Mouse (Mus musculus): ENCODE data around the gene Zwilch. TPM values are rescaled to one million over a fixed set of nuclear protein-coding genes. Genes with fewer than 3 reads are reported as not detected.

Gene Zwilch
- total RNA-seq, 1 experiment = 99.2 TPM

DNA sequence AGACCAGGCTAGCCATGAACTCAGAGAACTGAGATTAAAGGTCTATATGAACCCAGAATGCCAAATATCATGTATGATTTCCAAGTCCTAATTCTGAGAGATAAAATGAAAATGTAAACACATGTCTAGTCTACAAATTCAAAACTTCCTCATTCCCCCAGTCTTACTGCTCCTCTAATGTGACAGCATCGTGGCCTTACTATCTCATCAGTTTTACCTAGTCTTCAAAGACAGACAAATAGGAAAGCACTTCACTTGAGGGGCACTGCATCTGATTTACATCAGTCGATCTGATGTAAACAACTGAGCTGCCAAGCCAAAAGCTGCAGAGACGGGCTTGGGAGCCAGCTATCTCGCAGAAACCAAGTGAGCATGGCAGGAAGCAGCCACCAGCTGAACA lies 43.2 kb upstream of the Zwilch start:
- H3K4me3 ChIP-seq (ENCODE audit: insufficient read depth in 1 of 2, low read depth in 1 of 2, low read length in 2 of 2, poor library complexity in 1 of 2, severe bottlenecking in 1 of 2) = no peak overlapping the region
- no peaks in the 10 kb centered on the region for H3K9me3 ChIP-seq (ENCODE audit: control insufficient read depth, insufficient read depth, low read depth, low read length)
- H3K9ac ChIP-seq (ENCODE audit: insufficient read depth, low read depth, low read length, poor library complexity, severe bottlenecking) = no peak overlapping the region
- peaks cover 7% of the 10 kb centered on the region; the same call in 1 of the 2 replicates for H3K36me3 ChIP-seq (ENCODE audit: control insufficient read depth, insufficient read depth, low read length, poor library complexity, severe bottlenecking)
- no peak for DNase-seq (ENCODE audit: low read depth, low spot score)
- in situ Hi-C loops (cut with MboI; ENCODE audit: low sequenced_read_pairs in 2 of 2, unreplicated experiment in 2 of 2) = no loop called here
- H3K27ac ChIP-seq (ENCODE audit: insufficient read depth, low read depth, low read length, poor library complexity, severe bottlenecking) = no peak overlapping the region
- H3K4me1 ChIP-seq (ENCODE audit: control insufficient read depth in 2 of 2, insufficient read depth in 2 of 2, low read length in 2 of 2, poor library complexity in 1 of 2) = peaks cover 7 to 11% of the 10 kb centered on the region in 2 experiments
- TF ChIP-seq ZNF384 (IDR thresholded peaks at IDR 0.05; ENCODE audit: low read depth, low read length) = no peak
- no peak for TF ChIP-seq ZC3H11A (IDR thresholded peaks at IDR 0.05; ENCODE audit: borderline replicate concordance, low read depth, low read length)
- TF ChIP-seq CHD2 (IDR thresholded peaks at IDR 0.05; ENCODE audit: low read depth, low read length) = no peak
- no peak for TF ChIP-seq MAFK (IDR thresholded peaks at IDR 0.05; ENCODE audit: insufficient read depth, low read depth, low read length)
- no peak for TF ChIP-seq HCFC1 (IDR thresholded peaks at IDR 0.05; ENCODE audit: borderline replicate concordance, insufficient read depth, low read length)

DNA sequence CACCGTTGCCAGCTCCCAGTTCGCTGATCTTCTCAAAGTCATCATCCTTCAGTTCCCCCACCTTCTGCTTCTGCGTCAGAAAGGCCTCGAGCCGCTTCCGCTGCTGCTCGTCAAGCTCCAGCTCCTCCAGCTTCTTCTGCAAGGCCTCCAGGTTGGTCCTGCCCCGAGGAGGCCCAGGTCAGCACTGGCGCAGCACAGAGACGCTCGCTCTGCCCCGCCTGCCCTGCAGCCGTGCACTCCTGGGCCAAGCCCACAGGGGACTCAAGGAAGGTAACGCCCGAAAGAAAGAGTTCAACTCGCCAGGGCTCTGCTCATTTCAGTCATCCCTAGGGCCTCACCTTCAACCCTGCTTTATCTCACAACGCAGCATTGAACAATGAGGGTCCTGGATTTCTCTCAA lies 41.5 kb upstream of the Zwilch start:
- H3K4me1 ChIP-seq (ENCODE audit: control insufficient read depth in 2 of 2, insufficient read depth in 2 of 2, low read length in 2 of 2, poor library complexity in 1 of 2) = peaks cover 0 to 9% of the 10 kb centered on the region in 2 experiments; a peak in 2 of 4 replicates
- in situ Hi-C loops (cut with MboI; ENCODE audit: low sequenced_read_pairs in 2 of 2, unreplicated experiment in 2 of 2) = no loop called here
- no peak overlapping the region for H3K27ac ChIP-seq (ENCODE audit: insufficient read depth, low read depth, low read length, poor library complexity, severe bottlenecking)
- H3K9me3 ChIP-seq (ENCODE audit: control insufficient read depth, insufficient read depth, low read depth, low read length) = no peaks in the 10 kb centered on the region
- peaks cover 14% of the 10 kb centered on the region; the same call in 1 of the 2 replicates for H3K36me3 ChIP-seq (ENCODE audit: control insufficient read depth, insufficient read depth, low read length, poor library complexity, severe bottlenecking)
- no peak for TF ChIP-seq MAFK (IDR thresholded peaks at IDR 0.05; ENCODE audit: insufficient read depth, low read depth, low read length)
- no peak for TF ChIP-seq ZNF384 (IDR thresholded peaks at IDR 0.05; ENCODE audit: low read depth, low read length)
- no peak for TF ChIP-seq HCFC1 (IDR thresholded peaks at IDR 0.05; ENCODE audit: borderline replicate concordance, insufficient read depth, low read length)
- no peak for TF ChIP-seq CHD2 (IDR thresholded peaks at IDR 0.05; ENCODE audit: low read depth, low read length)
- H3K4me3 ChIP-seq (ENCODE audit: insufficient read depth in 1 of 2, low read depth in 1 of 2, low read length in 2 of 2, poor library complexity in 1 of 2, severe bottlenecking in 1 of 2) = no peak overlapping the region
- DNase-seq (ENCODE audit: low read depth, low spot score) = no peak
- H3K9ac ChIP-seq (ENCODE audit: insufficient read depth, low read depth, low read length, poor library complexity, severe bottlenecking) = no peak overlapping the region

DNA sequence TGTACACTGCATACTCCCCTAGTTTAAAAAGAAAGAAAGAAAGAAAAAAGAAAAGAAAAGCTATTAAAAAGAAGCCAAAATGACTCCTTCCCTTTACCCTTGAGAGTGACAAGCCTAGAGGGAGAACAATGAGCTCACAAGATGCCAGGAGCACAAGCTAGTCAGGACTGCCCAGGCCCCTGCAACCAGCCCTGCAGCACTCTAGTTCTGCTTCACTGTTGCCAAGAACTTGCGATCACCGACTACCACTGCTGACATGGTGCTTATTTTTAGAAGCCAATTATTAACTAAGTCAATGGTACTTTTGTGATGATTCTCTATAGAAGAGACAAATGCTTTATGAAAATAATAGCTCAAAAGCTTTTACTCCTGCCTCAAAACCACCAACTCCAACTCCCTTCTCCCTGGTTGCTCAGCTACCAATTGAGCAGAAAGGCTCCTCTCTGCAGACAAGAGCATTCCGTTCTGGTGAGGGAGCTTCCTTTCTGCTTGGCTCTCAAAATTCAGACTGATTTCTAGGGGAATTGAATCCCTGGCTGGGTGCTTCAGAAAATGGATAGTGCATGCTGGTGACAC lies 34.7 kb upstream of the Zwilch start:
- no peak for TF ChIP-seq ZC3H11A (IDR thresholded peaks at IDR 0.05; ENCODE audit: borderline replicate concordance, low read depth, low read length)
- TF ChIP-seq HCFC1 (IDR thresholded peaks at IDR 0.05; ENCODE audit: borderline replicate concordance, insufficient read depth, low read length) = no peak

DNA sequence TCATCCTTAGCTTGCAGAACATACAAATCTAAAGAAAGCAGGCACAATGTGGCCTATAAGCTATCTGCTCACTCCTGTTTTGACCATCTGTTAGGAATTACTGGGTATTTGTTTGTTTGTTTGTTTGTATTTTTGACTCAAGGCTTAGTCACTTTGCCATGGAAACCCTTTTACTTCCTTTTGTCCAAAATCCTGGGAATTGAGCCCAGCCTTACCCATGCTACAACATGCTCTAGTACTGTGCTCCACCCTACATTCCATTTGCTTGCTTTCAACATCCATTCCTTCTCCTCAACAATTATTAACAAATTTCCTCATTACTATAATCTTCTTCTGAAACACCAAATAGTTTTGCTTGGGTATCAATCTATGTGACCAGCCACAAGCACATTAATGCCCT lies 30.0 kb upstream of the Zwilch start:
- Histone ChIP-seq H3K4me1 (ENCODE audit: control insufficient read depth in 2 of 2, insufficient read depth in 2 of 2, low read length in 2 of 2, poor library complexity in 1 of 2) (peaks cover 12 to 24% of the 10 kb centered on the region in 2 experiments), H3K9ac (ENCODE audit: insufficient read depth, low read depth, low read length, poor library complexity, severe bottlenecking) (no peak overlapping the region), H3K9me3 (ENCODE audit: control insufficient read depth, insufficient read depth, low read depth, low read length) (no peaks in the 10 kb centered on the region), H3K4me3 (ENCODE audit: insufficient read depth in 1 of 2, low read depth in 1 of 2, low read length in 2 of 2, poor library complexity in 1 of 2, severe bottlenecking in 1 of 2) (no peak overlapping the region), H3K27ac (ENCODE audit: insufficient read depth, low read depth, low read length, poor library complexity, severe bottlenecking) (no peak overlapping the region), H3K36me3 (ENCODE audit: control insufficient read depth, insufficient read depth, low read length, poor library complexity, severe bottlenecking) (no peaks in the 10 kb centered on the region; the same call in 1 of the 2 replicates)
- no peak for DNase-seq (ENCODE audit: low read depth, low spot score)
- TF ChIP-seq ZC3H11A (IDR thresholded peaks at IDR 0.05; ENCODE audit: borderline replicate concordance, low read depth, low read length) = no peak
- no peak for TF ChIP-seq CHD2 (IDR thresholded peaks at IDR 0.05; ENCODE audit: low read depth, low read length)
- TF ChIP-seq ZNF384 (IDR thresholded peaks at IDR 0.05; ENCODE audit: low read depth, low read length) = no peak
- TF ChIP-seq MAFK (IDR thresholded peaks at IDR 0.05; ENCODE audit: insufficient read depth, low read depth, low read length) = no peak
- no peak for TF ChIP-seq HCFC1 (IDR thresholded peaks at IDR 0.05; ENCODE audit: borderline replicate concordance, insufficient read depth, low read length)
- in situ Hi-C loops (cut with MboI; ENCODE audit: low sequenced_read_pairs in 2 of 2, unreplicated experiment in 2 of 2) = no loop called here

More for the DNA sequence above, 34.7 kb upstream of the Zwilch start:
- H3K27ac ChIP-seq (ENCODE audit: insufficient read depth, low read depth, low read length, poor library complexity, severe bottlenecking) = no peak overlapping the region
- no peak overlapping the region for H3K9ac ChIP-seq (ENCODE audit: insufficient read depth, low read depth, low read length, poor library complexity, severe bottlenecking)
- in situ Hi-C loops (cut with MboI; ENCODE audit: low sequenced_read_pairs in 2 of 2, unreplicated experiment in 2 of 2) = no loop called here
- H3K4me3 ChIP-seq (ENCODE audit: insufficient read depth in 1 of 2, low read depth in 1 of 2, low read length in 2 of 2, poor library complexity in 1 of 2, severe bottlenecking in 1 of 2) = no peak overlapping the region
- H3K4me1 ChIP-seq (ENCODE audit: control insufficient read depth in 2 of 2, insufficient read depth in 2 of 2, low read length in 2 of 2, poor library complexity in 1 of 2) = no peaks in the 10 kb centered on the region
- H3K9me3 ChIP-seq (ENCODE audit: control insufficient read depth, insufficient read depth, low read depth, low read length) = no peaks in the 10 kb centered on the region
- H3K36me3 ChIP-seq (ENCODE audit: control insufficient read depth, insufficient read depth, low read length, poor library complexity, severe bottlenecking) = peaks cover 16% of the 10 kb centered on the region; the same call in 1 of the 2 replicates
- no peak for DNase-seq (ENCODE audit: low read depth, low spot score)

DNA sequence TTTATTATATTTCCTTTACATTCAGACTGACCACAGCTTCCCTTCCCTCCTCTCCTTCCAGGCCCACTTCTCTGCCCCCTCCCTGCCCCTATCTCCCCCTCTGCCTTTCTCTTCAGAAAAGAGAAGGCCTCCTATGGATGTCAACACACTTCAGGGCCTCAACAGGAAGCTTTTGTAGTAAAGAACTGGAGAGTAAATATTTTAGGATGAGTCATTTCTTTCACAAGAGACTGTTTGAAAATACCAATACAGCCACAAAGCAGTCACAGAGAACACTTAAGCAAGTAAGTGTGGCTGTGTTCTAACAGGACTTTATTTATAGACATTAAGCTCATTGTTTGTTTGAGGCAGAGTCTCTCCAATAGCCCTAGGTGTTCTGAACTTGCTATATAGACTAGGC lies 29.4 kb upstream of the Zwilch start:
- Histone ChIP-seq H3K9ac (ENCODE audit: insufficient read depth, low read depth, low read length, poor library complexity, severe bottlenecking) (no peak overlapping the region), H3K27ac (ENCODE audit: insufficient read depth, low read depth, low read length, poor library complexity, severe bottlenecking) (no peak overlapping the region; the same call in 1 of the 2 replicates), H3K4me1 (ENCODE audit: control insufficient read depth in 2 of 2, insufficient read depth in 2 of 2, low read length in 2 of 2, poor library complexity in 1 of 2) (peaks cover 15 to 29% of the 10 kb centered on the region in 2 experiments), H3K36me3 (ENCODE audit: control insufficient read depth, insufficient read depth, low read length, poor library complexity, severe bottlenecking) (no peaks in the 10 kb centered on the region; the same call in 1 of the 2 replicates), H3K9me3 (ENCODE audit: control insufficient read depth, insufficient read depth, low read depth, low read length) (no peaks in the 10 kb centered on the region), H3K4me3 (ENCODE audit: insufficient read depth in 1 of 2, low read depth in 1 of 2, low read length in 2 of 2, poor library complexity in 1 of 2, severe bottlenecking in 1 of 2) (no peak overlapping the region)
- TF ChIP-seq ZC3H11A (IDR thresholded peaks at IDR 0.05; ENCODE audit: borderline replicate concordance, low read depth, low read length) (no peak), CHD2 (IDR thresholded peaks at IDR 0.05; ENCODE audit: low read depth, low read length) (no peak), MAFK (IDR thresholded peaks at IDR 0.05; ENCODE audit: insufficient read depth, low read depth, low read length) (no peak), ZNF384 (IDR thresholded peaks at IDR 0.05; ENCODE audit: low read depth, low read length) (no peak), HCFC1 (IDR thresholded peaks at IDR 0.05; ENCODE audit: borderline replicate concordance, insufficient read depth, low read length) (no peak)
- in situ Hi-C loops (cut with MboI; ENCODE audit: low sequenced_read_pairs in 2 of 2, unreplicated experiment in 2 of 2) = no loop called here
- no peak for DNase-seq (ENCODE audit: low read depth, low spot score)
